Mouse (Mus musculus): Measurements from ENCODE around the gene Lcn5. TPM values are rescaled to one million over a fixed set of nuclear protein-coding genes. Genes with fewer than 3 reads are reported as not detected.
A peak's percentile ranks its signal among the peaks of the same experiment; 100 is the strongest.

The Lcn5 gene
- not detected in 2 replicates for polyA plus RNA-seq (2014; fragmentation: Nextera tagmentation; extraction: Ambion mirVana)

GRCm38 (mm10) chr2:25657652-25658051 lies at the start of gene Lcn5:
Gene Lcn5 (plus strand): TSS chr2:25657952.
- Histone ChIP-seq H3K4me1 (ENCODE audit: control insufficient read depth, insufficient read depth, low read length) (no peaks in the 10 kb centered on the region), H3K4me3 (ENCODE audit: low read depth, low read length) (no peak within 1 kb of the TSS), H3K9me3 (replicated peaks; ENCODE audit: control insufficient read depth, low read length) (no peaks in the 10 kb centered on the region), H3K36me3 (replicated peaks; ENCODE audit: control insufficient read depth, insufficient read depth, low read depth, low read length) (no peaks in the 10 kb centered on the region), H3K27ac (replicated peaks; ENCODE audit: low read depth, low read length) (no peak within 1 kb of the TSS), H3K9ac (replicated peaks; ENCODE audit: low read length) (no peak within 1 kb of the TSS), H3K27me3 (ENCODE audit: control insufficient read depth, insufficient read depth, low read length) (no peaks in the 10 kb centered on the region), H3K4me2 (ENCODE audit: low read depth, low read length) (no peak within 1 kb of the TSS)
- ATAC-seq (replicated peaks; ENCODE audit: insufficient number of reproducible peaks, low FRiP score, low TSS enrichment, low read depth): no peak
- DNase-seq (ENCODE audit: low spot score): no peak

DNA sequence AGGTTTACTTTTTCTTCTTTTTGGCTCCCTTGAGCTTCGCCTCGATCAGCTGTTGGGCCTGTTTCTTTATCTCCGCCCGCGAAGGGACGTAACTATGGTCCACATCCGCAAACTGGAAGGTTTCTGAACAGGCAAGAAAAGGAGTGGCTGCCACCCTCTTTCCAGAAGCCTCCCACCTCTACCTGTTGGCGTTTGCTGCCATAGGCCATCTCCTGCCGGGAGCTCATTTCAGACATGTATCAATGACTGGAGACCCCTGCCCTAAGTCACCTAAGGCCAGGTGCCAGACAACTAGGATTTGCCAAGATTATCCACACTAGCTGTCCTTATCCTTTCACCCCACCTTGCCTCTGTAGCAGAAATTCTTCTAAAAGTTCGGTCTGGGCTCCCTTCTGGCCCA lies 49.1 kb upstream of the Lcn5 start:
- 71% methylated on average over 10 of the region's 10 CpGs for WGBS
- peak overlapping the region; percentile 15; the same call in 1 of the 2 replicates for H3K4me3 ChIP-seq (ENCODE audit: low read depth, low read length)
- DNase-seq (ENCODE audit: low spot score) (no peak), ATAC-seq (replicated peaks; ENCODE audit: insufficient number of reproducible peaks, low FRiP score, low TSS enrichment, low read depth) (peak; percentile 9; the same call in 1 of the 2 replicates)
- no peaks in the 10 kb centered on the region for H3K36me3 ChIP-seq (replicated peaks; ENCODE audit: control insufficient read depth, insufficient read depth, low read depth, low read length)
- peaks cover 2% of the 10 kb centered on the region; the same call in 1 of the 2 replicates for H3K4me1 ChIP-seq (ENCODE audit: control insufficient read depth, insufficient read depth, low read length)
- no peaks in the 10 kb centered on the region for H3K27me3 ChIP-seq (ENCODE audit: control insufficient read depth, insufficient read depth, low read length)
- H3K27ac ChIP-seq (replicated peaks; ENCODE audit: low read depth, low read length): no peak overlapping the region
- H3K9me3 ChIP-seq (replicated peaks; ENCODE audit: control insufficient read depth, low read length): no peaks in the 10 kb centered on the region
- peak overlapping the region; percentile 46 for H3K9ac ChIP-seq (replicated peaks; ENCODE audit: low read length)
- peak overlapping the region; percentile 30 for H3K4me2 ChIP-seq (ENCODE audit: low read depth, low read length)

- Histone ChIP-seq H3K4me3 (ENCODE audit: low read depth, low read length) (no peak overlapping the region), H3K9me3 (replicated peaks; ENCODE audit: control insufficient read depth, low read length) (no peaks in the 10 kb centered on the region), H3K9ac (replicated peaks; ENCODE audit: low read length) (no peak overlapping the region), H3K36me3 (replicated peaks; ENCODE audit: control insufficient read depth, insufficient read depth, low read depth, low read length) (no peaks in the 10 kb centered on the region), H3K4me1 (ENCODE audit: control insufficient read depth, insufficient read depth, low read length) (no peaks in the 10 kb centered on the region), H3K4me2 (ENCODE audit: low read depth, low read length) (no peak overlapping the region), H3K27ac (replicated peaks; ENCODE audit: low read depth, low read length) (no peak overlapping the region), H3K27me3 (ENCODE audit: control insufficient read depth, insufficient read depth, low read length) (peaks cover 26% of the 10 kb centered on the region)
- no peak for ATAC-seq (replicated peaks; ENCODE audit: insufficient number of reproducible peaks, low FRiP score, low TSS enrichment, low read depth)
- no peak for DNase-seq (ENCODE audit: low spot score)
- WGBS: 18% methylated on average over 22 of the region's 22 CpGs
These were observed 41.4 kb upstream of the Lcn5 start for GRCm38 (mm10) chr2:25616398-25616797.

DNA sequence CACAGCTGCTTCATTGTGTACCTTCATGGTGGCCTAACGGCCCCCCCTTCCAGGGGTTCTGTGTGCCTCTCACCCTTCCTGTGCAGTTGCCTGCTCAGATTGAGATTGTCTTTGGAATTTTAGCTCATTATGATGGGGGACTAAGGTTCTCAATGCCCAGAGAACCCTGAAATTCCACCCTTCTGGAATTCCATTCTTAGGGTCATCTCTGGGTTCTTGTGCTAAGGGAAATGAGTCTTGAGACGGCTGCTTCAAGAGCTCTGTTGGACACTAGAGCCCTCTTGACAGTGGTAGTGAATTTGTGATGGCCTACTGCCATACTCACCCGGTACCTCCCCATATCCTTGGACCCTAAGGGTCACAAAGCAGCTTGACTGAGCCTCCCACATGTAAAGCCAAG lies 40.2 kb upstream of the Lcn5 start, which contains the start of gene Ccdc183:
Gene Ccdc183 (minus strand): TSS at position 101 of the 400 bp plus-strand sequence.
- Histone ChIP-seq H3K27me3 (ENCODE audit: control insufficient read depth, insufficient read depth, low read length) (peaks cover 26% of the 10 kb centered on the region), H3K4me1 (ENCODE audit: control insufficient read depth, insufficient read depth, low read length) (no peaks in the 10 kb centered on the region), H3K4me2 (ENCODE audit: low read depth, low read length) (no peak within 1 kb of the TSS), H3K36me3 (replicated peaks; ENCODE audit: control insufficient read depth, insufficient read depth, low read depth, low read length) (no peaks in the 10 kb centered on the region), H3K27ac (replicated peaks; ENCODE audit: low read depth, low read length) (no peak within 1 kb of the TSS), H3K9ac (replicated peaks; ENCODE audit: low read length) (no peak within 1 kb of the TSS), H3K9me3 (replicated peaks; ENCODE audit: control insufficient read depth, low read length) (no peaks in the 10 kb centered on the region), H3K4me3 (ENCODE audit: low read depth, low read length) (no peak within 1 kb of the TSS)
- DNase-seq (ENCODE audit: low spot score): no peak
- 84% methylated on average over 3 of the region's 3 CpGs for WGBS
- ATAC-seq (replicated peaks; ENCODE audit: insufficient number of reproducible peaks, low FRiP score, low TSS enrichment, low read depth): no peak

DNA sequence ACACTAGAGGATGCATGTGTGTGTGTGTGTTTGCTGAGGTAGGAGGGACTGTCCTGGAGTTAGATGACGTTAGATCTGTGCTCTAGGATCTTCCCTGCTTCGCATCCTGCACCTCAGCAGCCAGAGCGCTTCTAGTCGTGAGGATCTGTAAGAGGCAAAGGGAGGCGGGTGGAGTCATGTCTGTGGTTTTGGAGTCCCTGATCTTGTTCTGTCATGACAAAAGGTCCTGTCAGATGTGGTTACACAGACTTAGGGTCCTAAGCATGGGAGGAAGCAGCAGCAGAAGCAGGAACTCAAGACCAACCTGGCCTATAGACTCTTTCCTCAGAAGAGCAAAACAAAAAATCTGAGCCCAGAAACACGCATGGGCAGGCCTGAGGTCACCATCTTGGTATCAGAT lies 37.4 kb upstream of the Lcn5 start:
- Histone ChIP-seq H3K4me3 (ENCODE audit: low read depth, low read length) (no peak overlapping the region), H3K36me3 (replicated peaks; ENCODE audit: control insufficient read depth, insufficient read depth, low read depth, low read length) (no peaks in the 10 kb centered on the region), H3K9ac (replicated peaks; ENCODE audit: low read length) (no peak overlapping the region), H3K27ac (replicated peaks; ENCODE audit: low read depth, low read length) (no peak overlapping the region), H3K4me2 (ENCODE audit: low read depth, low read length) (no peak overlapping the region), H3K9me3 (replicated peaks; ENCODE audit: control insufficient read depth, low read length) (no peaks in the 10 kb centered on the region), H3K4me1 (ENCODE audit: control insufficient read depth, insufficient read depth, low read length) (no peaks in the 10 kb centered on the region), H3K27me3 (ENCODE audit: control insufficient read depth, insufficient read depth, low read length) (peaks cover 24% of the 10 kb centered on the region)
- no peak for DNase-seq (ENCODE audit: low spot score)
- ATAC-seq (replicated peaks; ENCODE audit: insufficient number of reproducible peaks, low FRiP score, low TSS enrichment, low read depth): no peak
- WGBS: 78% methylated on average over 6 of the region's 6 CpGs

GRCm38 (mm10) chr2:25620852-25621228 lies 36.9 kb upstream of the Lcn5 start:
- H3K9me3 ChIP-seq (replicated peaks; ENCODE audit: control insufficient read depth, low read length): no peaks in the 10 kb centered on the region
- no peak overlapping the region for H3K4me3 ChIP-seq (ENCODE audit: low read depth, low read length)
- DNase-seq (ENCODE audit: low spot score): no peak
- no peak for ATAC-seq (replicated peaks; ENCODE audit: insufficient number of reproducible peaks, low FRiP score, low TSS enrichment, low read depth)
- H3K27ac ChIP-seq (replicated peaks; ENCODE audit: low read depth, low read length): no peak overlapping the region
- H3K4me2 ChIP-seq (ENCODE audit: low read depth, low read length): no peak overlapping the region
- H3K36me3 ChIP-seq (replicated peaks; ENCODE audit: control insufficient read depth, insufficient read depth, low read depth, low read length): no peaks in the 10 kb centered on the region
- WGBS: 79% methylated on average over 4 of the region's 4 CpGs
- no peaks in the 10 kb centered on the region for H3K4me1 ChIP-seq (ENCODE audit: control insufficient read depth, insufficient read depth, low read length)
- no peak overlapping the region for H3K9ac ChIP-seq (replicated peaks; ENCODE audit: low read length)
- H3K27me3 ChIP-seq (ENCODE audit: control insufficient read depth, insufficient read depth, low read length): peaks cover 20% of the 10 kb centered on the region

DNA sequence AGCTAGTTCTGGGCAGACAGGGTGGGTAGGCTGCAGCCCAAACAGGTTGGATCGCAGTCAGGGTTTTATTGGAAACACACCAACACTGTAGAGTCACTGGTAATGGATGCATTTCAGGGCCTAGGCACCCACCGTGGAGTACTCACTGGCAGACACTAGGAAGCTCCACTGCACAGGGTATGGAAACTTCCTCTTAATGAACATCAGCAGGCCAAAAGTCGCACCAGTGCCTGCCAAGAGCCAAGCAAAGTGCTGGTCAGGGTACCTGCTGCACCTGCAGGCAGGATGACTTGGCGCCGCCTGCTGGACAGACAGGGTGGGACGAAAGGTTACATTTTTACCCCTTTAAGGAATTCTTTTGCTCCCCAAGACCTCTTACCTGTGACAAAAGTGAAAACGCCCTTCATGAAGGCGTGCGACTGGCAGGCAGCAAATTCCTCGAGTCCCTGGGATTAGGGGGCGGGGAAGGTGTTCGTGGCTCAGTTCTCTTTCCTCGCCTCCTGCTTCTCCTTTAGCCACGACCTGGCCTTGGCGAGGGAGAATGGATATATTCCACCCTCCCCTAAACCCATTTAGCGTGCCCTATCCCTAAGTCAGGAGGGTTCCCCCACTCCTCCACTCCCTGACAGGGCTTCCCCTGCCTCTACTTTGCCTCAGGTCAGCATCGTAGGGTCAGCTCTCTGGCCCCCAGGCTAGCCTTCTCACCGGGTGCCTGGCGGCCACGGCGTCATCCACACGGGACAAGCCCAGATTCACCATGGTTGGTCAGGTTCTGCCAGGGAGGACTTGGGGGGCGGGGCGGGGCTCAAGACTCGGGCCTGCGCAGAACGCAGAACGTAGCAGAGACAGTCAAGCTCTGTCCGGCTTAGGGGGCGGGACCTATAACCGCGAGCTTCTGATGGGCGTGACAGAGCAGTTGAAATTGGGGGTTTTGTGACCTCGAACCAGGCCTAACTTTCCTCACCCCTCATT lies 36.2 kb upstream of the Lcn5 start, which contains the start of gene Tmem141:
Gene Tmem141 (minus strand): TSS at position 777 of the 972 bp plus-strand sequence.
- peak; percentile 88 for ATAC-seq (replicated peaks; ENCODE audit: insufficient number of reproducible peaks, low FRiP score, low TSS enrichment, low read depth)
- H3K4me1 ChIP-seq (ENCODE audit: control insufficient read depth, insufficient read depth, low read length): no peaks in the 10 kb centered on the region

DNA sequence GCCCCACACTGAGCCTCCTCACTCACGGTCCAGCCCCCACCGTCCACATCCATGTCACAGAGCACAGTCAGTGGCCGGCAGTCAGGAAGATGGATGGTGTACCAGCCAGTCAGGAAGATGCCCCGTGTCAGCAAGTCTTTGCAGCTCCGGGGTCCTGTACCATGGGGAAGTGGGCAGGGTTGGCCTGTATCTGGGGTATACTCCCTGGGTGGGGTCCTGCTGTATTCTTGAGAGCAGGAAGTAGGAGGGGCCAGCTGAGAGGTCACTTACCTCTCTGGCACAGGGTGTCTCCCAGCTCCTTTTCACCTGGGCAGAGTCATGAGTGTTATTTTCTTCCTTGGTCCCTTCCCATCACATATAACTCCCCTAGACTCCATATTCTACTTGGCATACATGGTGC lies 31.8 kb upstream of the Lcn5 start:
- no peaks in the 10 kb centered on the region for H3K27me3 ChIP-seq (ENCODE audit: control insufficient read depth, insufficient read depth, low read length)
- H3K27ac ChIP-seq (replicated peaks; ENCODE audit: low read depth, low read length): no peak overlapping the region
- no peak overlapping the region for H3K4me2 ChIP-seq (ENCODE audit: low read depth, low read length)
- ATAC-seq (replicated peaks; ENCODE audit: insufficient number of reproducible peaks, low FRiP score, low TSS enrichment, low read depth) (no peak), DNase-seq (ENCODE audit: low spot score) (no peak)
- 66% methylated on average over 5 of the region's 5 CpGs for WGBS
- H3K9ac ChIP-seq (replicated peaks; ENCODE audit: low read length): no peak overlapping the region
- no peaks in the 10 kb centered on the region for H3K4me1 ChIP-seq (ENCODE audit: control insufficient read depth, insufficient read depth, low read length)
- no peak overlapping the region for H3K4me3 ChIP-seq (ENCODE audit: low read depth, low read length)
- no peaks in the 10 kb centered on the region for H3K36me3 ChIP-seq (replicated peaks; ENCODE audit: control insufficient read depth, insufficient read depth, low read depth, low read length)
- no peaks in the 10 kb centered on the region for H3K9me3 ChIP-seq (replicated peaks; ENCODE audit: control insufficient read depth, low read length)

More for the DNA sequence above, 36.2 kb upstream of the Lcn5 start, which contains the start of gene Tmem141:
- no peaks in the 10 kb centered on the region for H3K36me3 ChIP-seq (replicated peaks; ENCODE audit: control insufficient read depth, insufficient read depth, low read depth, low read length)
- H3K27me3 ChIP-seq (ENCODE audit: control insufficient read depth, insufficient read depth, low read length): peaks cover 13% of the 10 kb centered on the region
- peak within 1 kb of the TSS; percentile 71 for H3K4me2 ChIP-seq (ENCODE audit: low read depth, low read length)
- peak; percentile 85 for DNase-seq (ENCODE audit: low spot score)
- H3K9ac ChIP-seq (replicated peaks; ENCODE audit: low read length): peak within 1 kb of the TSS; percentile 71
- H3K27ac ChIP-seq (replicated peaks; ENCODE audit: low read depth, low read length): no peak within 1 kb of the TSS
- WGBS: 6% methylated on average over 34 of the region's 34 CpGs
- H3K4me3 ChIP-seq (ENCODE audit: low read depth, low read length): peak within 1 kb of the TSS; percentile 36
- no peaks in the 10 kb centered on the region for H3K9me3 ChIP-seq (replicated peaks; ENCODE audit: control insufficient read depth, low read length)

Data from embryonic facial prominence, embryonic 11.5 days (tissue).